Mouse (Mus musculus) heart, embryonic 14.5 days (tissue): ENCODE measurements at regions not wholly inside any gene's neighbourhood (a gene's known extent, or its start where the extent isn't known, plus 50 kb on each side); places are given as distances from the start of the nearest gene placed in this dataset.
A peak's percentile ranks its signal among the peaks of the same experiment; 100 is the strongest.

Experiments used
- ATAC-seq: fragments of 200-750 bp; cut with Nextera tagmentation; 2 replicates; pipeline ENCODE4 v1.8.0; 2017; ENCODE audit warnings: low read depth, moderate TSS enrichment; ENCODE audit not compliant: insufficient number of reproducible peaks, insufficient read depth, low FRiP score
- H3K27ac ChIP-seq, 2 experiments: fragments of 200-500 bp in 1 of 2; fragments of 300-500 bp in 1 of 2; sonication (generic) in 1 of 2; replicated peaks in 1 of 2; 2 replicates each; pipeline ENCODE4 v1.5.1; 2012 to 2014; ENCODE audit warnings: low read depth in 2 of 2, low read length in 2 of 2, control low read depth in 1 of 2, mild to moderate bottlenecking in 1 of 2, mixed read lengths in 1 of 2; ENCODE audit not compliant: control insufficient read depth in 1 of 2, insufficient read depth in 1 of 2
- H3K27me3 ChIP-seq: fragments of 300-500 bp; sonication (generic); 2 replicates; pipeline ENCODE4 v1.6.1; 2014; ENCODE audit warnings: mild to moderate bottlenecking, low read length, control low read depth; ENCODE audit not compliant: control insufficient read depth, insufficient read depth
- H3K36me3 ChIP-seq: fragments of 300-500 bp; sonication (generic); 2 replicates; pipeline ENCODE4 v1.6.1; 2014; ENCODE audit warnings: mild to moderate bottlenecking, control low read depth, low read length, mixed read lengths; ENCODE audit not compliant: control insufficient read depth, insufficient read depth
- H3K4me1 ChIP-seq, 2 experiments: fragments of 200-500 bp in 1 of 2; fragments of 300-500 bp in 1 of 2; sonication (generic) in 1 of 2; 2 replicates each; pipeline ENCODE4 v1.6.1; 2012 to 2014; ENCODE audit warnings: low read length in 2 of 2, control low read depth in 1 of 2, mixed read lengths in 1 of 2; ENCODE audit not compliant: control insufficient read depth in 2 of 2, insufficient read depth in 2 of 2
- H3K4me2 ChIP-seq: fragments of 300-500 bp; sonication (generic); 2 replicates; pipeline ENCODE4 v1.6.1; 2014; ENCODE audit warnings: mild to moderate bottlenecking, low read length
- H3K4me3 ChIP-seq, 2 experiments: fragments of 200-500 bp in 1 of 2; fragments of 300-500 bp in 1 of 2; sonication (generic) in 1 of 2; 2 replicates each; pipeline ENCODE4 v1.5.1; 2012 to 2014; ENCODE audit warnings: low read length in 2 of 2, mild to moderate bottlenecking in 2 of 2, control low read depth in 1 of 2, low read depth in 1 of 2, moderate library complexity in 1 of 2; ENCODE audit not compliant: control insufficient read depth in 1 of 2, insufficient read depth in 1 of 2
- H3K9ac ChIP-seq: fragments of 300-500 bp; sonication (generic); 2 replicates; pipeline ENCODE4 v1.6.1; 2014; ENCODE audit warnings: mild to moderate bottlenecking, low read length
- H3K9me3 ChIP-seq: fragments of 300-500 bp; sonication (generic); 2 replicates; pipeline ENCODE4 v1.6.1; 2016; ENCODE audit warnings: low read length, control low read depth; ENCODE audit not compliant: control insufficient read depth
- WGBS: fragments of 180-500 bp; shearing (Covaris S2); extraction: QIAGEN DNeasy Blood & Tissue Kit; methylation state at CpG from one replicate; pipeline ENCODE4 v1.1.7; 2014; 5-methylcytosine and 5-hydroxymethylcytosine counted together

DNA sequence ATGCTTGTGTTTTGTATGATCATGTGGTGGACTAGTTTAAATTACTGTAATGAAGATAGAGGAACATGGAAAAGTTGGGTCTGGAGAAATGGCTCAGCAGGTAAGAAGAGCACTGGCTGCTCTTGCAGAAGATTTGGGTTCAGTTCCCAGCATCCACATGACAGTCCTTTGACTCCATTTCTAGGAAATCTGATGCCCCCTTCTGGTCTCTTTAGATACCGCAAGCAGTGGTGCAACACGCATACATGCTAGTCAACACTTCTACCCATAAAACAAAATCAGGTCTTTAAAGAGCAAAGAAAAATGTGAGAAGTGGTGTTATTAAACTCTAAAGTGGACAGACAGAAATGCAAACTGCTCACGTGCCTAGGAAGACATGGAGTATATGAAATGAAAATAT, 154.4 kb upstream of the Cep162 start:
- no peaks in the 10 kb centered on the region for H3K9me3 ChIP-seq
- no peak overlapping the region for H3K4me2 ChIP-seq
- 89% methylated on average over 3 of the region's 3 CpGs for WGBS
- H3K9ac ChIP-seq: no peak overlapping the region
- ATAC-seq: no peak
- no peaks in the 10 kb centered on the region; the same call in none of the 2 replicates for H3K27me3 ChIP-seq
- no peaks in the 10 kb centered on the region for H3K36me3 ChIP-seq
- H3K4me1 ChIP-seq: no peaks in the 10 kb centered on the region; a peak in 1 of 4 replicates
- H3K27ac ChIP-seq: no peak overlapping the region
- no peak overlapping the region for H3K4me3 ChIP-seq

DNA sequence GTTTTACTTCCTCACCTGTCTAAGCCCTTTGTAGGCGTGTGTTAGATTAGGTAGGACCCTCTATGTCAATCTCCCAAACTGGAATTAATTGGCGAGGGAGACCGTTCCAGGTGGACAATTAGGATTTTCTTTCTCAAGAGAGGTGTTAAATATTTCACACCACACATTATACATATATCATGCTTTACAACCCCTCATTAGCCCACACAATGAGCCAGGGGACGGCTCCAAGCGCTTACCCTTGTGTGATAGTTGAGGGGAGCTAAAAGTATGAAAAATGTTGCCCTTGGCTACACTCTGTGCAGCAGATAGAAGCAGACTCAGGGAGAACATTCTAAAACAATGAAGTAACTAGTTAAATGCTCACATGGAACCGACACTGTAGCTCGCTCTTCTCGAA, 153.5 kb upstream of the Cep162 start:
- no peaks in the 10 kb centered on the region; the same call in none of the 2 replicates for H3K27me3 ChIP-seq
- 84% methylated on average over 8 of the region's 8 CpGs for WGBS
- H3K4me3 ChIP-seq: no peak overlapping the region
- no peak overlapping the region for H3K4me2 ChIP-seq
- H3K27ac ChIP-seq: no peak overlapping the region
- no peaks in the 10 kb centered on the region for H3K36me3 ChIP-seq
- no peaks in the 10 kb centered on the region for H3K9me3 ChIP-seq
- no peak for ATAC-seq
- H3K9ac ChIP-seq: no peak overlapping the region
- no peaks in the 10 kb centered on the region; a peak in 1 of 4 replicates for H3K4me1 ChIP-seq

DNA sequence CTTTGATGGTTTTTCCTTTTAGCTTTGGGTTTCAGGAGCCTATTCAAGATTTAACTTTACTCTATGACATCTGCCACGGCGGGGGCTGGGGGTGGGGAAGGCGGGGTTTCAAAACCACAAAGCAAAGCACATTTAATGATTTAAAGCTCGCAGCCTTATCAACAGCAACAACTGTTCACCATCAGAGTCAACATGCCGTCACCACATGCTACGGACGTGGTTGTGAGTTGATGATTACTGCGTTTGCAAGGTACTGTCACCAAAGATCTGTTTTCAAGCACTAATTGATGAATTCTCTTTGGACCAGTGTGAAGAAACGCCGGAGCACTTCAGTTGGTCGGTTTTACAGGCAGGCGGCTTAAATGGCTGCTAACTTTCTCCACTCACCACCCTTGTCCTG, 151.1 kb upstream of the Cep162 start:
- no peaks in the 10 kb centered on the region for H3K9me3 ChIP-seq
- H3K27me3 ChIP-seq: no peaks in the 10 kb centered on the region; the same call in none of the 2 replicates
- no peak for ATAC-seq
- H3K9ac ChIP-seq: no peak overlapping the region
- 16% methylated on average over 12 of the region's 12 CpGs for WGBS
- H3K4me2 ChIP-seq: peak overlapping the region; percentile 62
- H3K4me1 ChIP-seq: no peaks in the 10 kb centered on the region; a peak in 1 of 4 replicates
- peak overlapping the region in 1 of 2 experiments; percentile 8; a peak in 2 of 4 replicates for H3K4me3 ChIP-seq
- no peaks in the 10 kb centered on the region for H3K36me3 ChIP-seq
- H3K27ac ChIP-seq: no peak overlapping the region

DNA sequence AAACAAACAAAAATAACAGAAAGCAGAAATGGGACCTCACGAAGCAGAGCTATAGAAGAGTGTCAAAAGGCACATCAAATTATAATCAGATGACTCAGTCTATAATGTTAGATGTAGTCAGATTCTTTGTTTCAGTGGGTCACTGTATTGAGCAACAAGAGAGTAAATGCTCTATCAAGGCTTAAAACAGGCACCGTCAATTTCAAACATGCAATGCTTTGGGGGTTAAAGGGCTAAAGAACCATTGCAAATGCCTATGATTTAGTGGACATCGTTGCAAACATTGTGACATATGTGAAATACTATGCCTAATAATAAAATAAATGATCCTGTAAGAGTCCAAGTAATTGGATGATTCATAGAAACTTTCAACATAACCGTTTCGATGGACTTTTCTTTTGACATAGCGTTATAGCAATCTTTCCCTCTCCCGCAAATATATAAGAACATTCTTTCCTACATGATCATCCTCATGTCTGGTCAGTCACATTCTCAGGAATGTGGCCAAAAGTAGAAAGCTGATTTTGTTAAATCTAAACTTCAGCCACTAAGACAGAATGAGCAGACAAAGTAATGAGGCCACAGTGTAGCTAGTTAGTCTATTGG, 149.9 kb upstream of the Cep162 start:
- Histone ChIP-seq H3K27me3 (no peaks in the 10 kb centered on the region; the same call in 1 of the 2 replicates), H3K27ac (no peak overlapping the region), H3K4me1 (no peaks in the 10 kb centered on the region; a peak in 1 of 4 replicates), H3K36me3 (no peaks in the 10 kb centered on the region), H3K4me2 (no peak overlapping the region), H3K9ac (no peak overlapping the region), H3K9me3 (no peaks in the 10 kb centered on the region), H3K4me3 (no peak overlapping the region)
- 92% methylated on average over 7 of the region's 7 CpGs for WGBS
- no peak for ATAC-seq

DNA sequence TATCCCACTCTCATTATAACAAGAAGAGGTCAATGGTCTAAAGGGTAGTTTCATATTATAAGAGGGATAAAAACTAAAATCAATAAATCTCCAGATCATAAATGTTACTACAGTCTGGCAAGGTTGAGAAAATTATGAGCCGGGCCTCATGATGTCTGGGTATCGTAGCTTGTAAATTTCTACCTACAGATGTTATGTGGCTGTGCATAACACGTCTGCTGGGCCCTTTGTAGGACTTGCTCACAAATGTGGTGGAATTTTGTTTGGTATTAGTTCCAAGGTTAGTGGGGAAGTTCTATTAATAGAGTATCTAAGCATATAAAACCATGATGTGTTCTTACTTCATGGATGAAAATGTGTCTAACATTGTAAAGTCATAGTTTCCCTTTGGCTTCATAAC, 146.7 kb upstream of the Cep162 start:
- no peak overlapping the region for H3K4me3 ChIP-seq
- no peaks in the 10 kb centered on the region for H3K36me3 ChIP-seq
- H3K9ac ChIP-seq: no peak overlapping the region
- WGBS: 83% methylated on average over 3 of the region's 3 CpGs
- H3K9me3 ChIP-seq: no peaks in the 10 kb centered on the region
- H3K27me3 ChIP-seq: no peaks in the 10 kb centered on the region
- H3K27ac ChIP-seq: no peak overlapping the region
- no peak overlapping the region for H3K4me2 ChIP-seq
- H3K4me1 ChIP-seq: no peaks in the 10 kb centered on the region; a peak in 1 of 4 replicates
- no peak for ATAC-seq

DNA sequence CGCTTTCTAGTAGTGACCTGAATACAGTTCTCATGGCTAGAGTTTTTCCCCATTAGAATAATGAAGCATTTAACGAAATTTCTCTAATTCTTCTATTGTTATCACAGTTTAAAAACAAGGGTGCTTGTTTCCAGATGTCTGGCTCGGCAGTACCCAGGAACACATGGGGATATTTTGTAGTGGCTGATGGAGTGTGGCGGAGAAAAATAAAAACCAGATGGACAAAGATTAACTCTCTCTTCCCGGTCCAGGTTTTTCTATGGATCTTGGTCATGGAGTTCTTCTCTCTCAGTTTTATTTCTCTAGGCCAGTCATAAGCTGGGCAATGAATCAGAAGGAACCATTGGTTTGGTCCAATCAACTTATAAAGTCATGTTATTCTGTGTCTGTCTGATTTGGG, 132.2 kb upstream of the Cep162 start:
- Histone ChIP-seq H3K9ac (no peak overlapping the region), H3K36me3 (no peaks in the 10 kb centered on the region), H3K27ac (no peak overlapping the region), H3K4me2 (no peak overlapping the region), H3K4me3 (no peak overlapping the region), H3K9me3 (no peaks in the 10 kb centered on the region), H3K4me1 (no peaks in the 10 kb centered on the region), H3K27me3 (no peaks in the 10 kb centered on the region)
- WGBS: 78% methylated on average over 5 of the region's 5 CpGs
- ATAC-seq: no peak

DNA sequence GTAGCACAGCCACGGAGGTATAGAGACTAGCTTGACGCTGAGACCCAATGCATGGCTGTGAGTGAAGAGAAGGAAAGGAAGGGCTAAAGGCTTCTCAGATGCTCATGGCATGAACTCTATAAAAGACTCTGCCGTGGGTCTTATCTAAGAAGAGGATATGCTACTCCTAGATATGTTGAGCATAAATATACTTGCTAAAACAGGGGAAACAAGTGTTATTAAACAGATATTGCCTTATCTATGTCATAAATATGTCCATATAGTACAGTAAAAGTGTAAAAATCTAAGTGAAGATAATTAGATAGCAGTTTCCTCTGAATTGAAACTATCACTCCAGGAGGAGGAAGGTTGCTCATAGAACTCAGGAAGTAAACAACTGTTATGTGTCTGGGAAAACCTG, 128.2 kb upstream of the Cep162 start:
- WGBS: 63% methylated on average over 3 of the region's 3 CpGs
- H3K4me3 ChIP-seq: no peak overlapping the region
- no peak overlapping the region for H3K27ac ChIP-seq
- no peak for ATAC-seq
- H3K9ac ChIP-seq: no peak overlapping the region
- no peaks in the 10 kb centered on the region for H3K27me3 ChIP-seq
- H3K9me3 ChIP-seq: no peaks in the 10 kb centered on the region
- no peaks in the 10 kb centered on the region for H3K36me3 ChIP-seq
- H3K4me2 ChIP-seq: no peak overlapping the region
- peaks cover 2 to 6% of the 10 kb centered on the region in 2 experiments; a peak in 2 of 4 replicates for H3K4me1 ChIP-seq

DNA sequence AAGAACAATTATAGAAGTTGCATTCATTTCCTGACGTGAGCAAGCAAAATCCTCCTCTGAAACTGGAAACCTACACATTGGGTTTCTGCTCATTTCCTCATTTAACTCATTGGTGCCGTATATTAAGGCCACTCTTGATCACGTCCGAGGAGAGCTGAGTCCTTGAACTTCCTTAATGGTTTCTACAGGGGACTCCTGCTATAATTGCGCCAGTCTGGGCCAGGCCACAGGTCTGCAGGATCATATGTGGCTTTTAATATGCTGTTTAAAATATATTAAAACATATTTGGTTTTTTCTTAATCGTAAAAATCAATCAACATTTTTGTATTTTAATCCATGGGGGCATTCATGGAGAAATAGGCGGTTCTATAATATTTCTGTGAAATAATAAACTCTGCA, 122.6 kb upstream of the Cep162 start:
- H3K27ac ChIP-seq: no peak overlapping the region
- peaks cover 4 to 6% of the 10 kb centered on the region in 2 experiments; a peak in 3 of 4 replicates for H3K4me1 ChIP-seq
- H3K27me3 ChIP-seq: no peaks in the 10 kb centered on the region
- 81% methylated on average over 7 of the region's 7 CpGs for WGBS
- H3K9me3 ChIP-seq: no peaks in the 10 kb centered on the region
- H3K4me2 ChIP-seq: no peak overlapping the region
- H3K36me3 ChIP-seq: no peaks in the 10 kb centered on the region
- H3K9ac ChIP-seq: no peak overlapping the region
- no peak for ATAC-seq
- H3K4me3 ChIP-seq: no peak overlapping the region
